In genomic region chr4:140446455-140446854, GRCm38 (mm10) we compare ENCODE assay signal across 29 mouse cellular contexts.
"Had no signal": no experiment of that assay in that cellular context is flagged by ENCODE, and none has a peak within 500 bp of the region (broad histone marks: within the 10 kb centered on the region; RNA-seq: fewer than 3 reads in every experiment).

No protein-coding gene starts in this region.

- DNase-seq: cerebellum, adult 8-10 months; cerebellum, adult 9-10 months; cerebellum, adult 9-11 months; cerebellum, postnatal 10 days; cerebellum, postnatal 14 days; cerebellum, postnatal 25 days; cerebellum, postnatal 36 days; embryo, embryonic 11 days; forebrain, postnatal 0 days; gastrocnemius, adult 2 months; gastrocnemius, postnatal 10 days; gastrocnemius, postnatal 14 days; gastrocnemius, postnatal 25 days; gastrocnemius, postnatal 36 days; heart, adult 11 months; heart, adult 18-20 months; heart, adult 2 months had no signal

- H3K36me3 ChIP-seq: embryonic facial prominence, embryonic 10.5 days; embryonic facial prominence, embryonic 12.5 days; embryonic facial prominence, embryonic 13.5 days; embryonic facial prominence, embryonic 15.5 days; forebrain, embryonic 10.5 days; forebrain, embryonic 12.5 days; forebrain, embryonic 15.5 days; heart, embryonic 10.5 days had no signal

- H3K4me3 ChIP-seq: embryonic facial prominence, embryonic 10.5 days; embryonic facial prominence, embryonic 12.5 days; embryonic facial prominence, embryonic 13.5 days; embryonic facial prominence, embryonic 15.5 days; erythroblast, embryonic 14.5 days; forebrain, embryonic 10.5 days; forebrain, embryonic 12.5 days; forebrain, embryonic 13.5 days; forebrain, embryonic 15.5 days; gastrocnemius, adult 2 months; heart, adult 2 months; heart, embryonic 10.5 days had no signal

- H3K27ac ChIP-seq: embryonic facial prominence, embryonic 10.5 days; embryonic facial prominence, embryonic 12.5 days; embryonic facial prominence, embryonic 13.5 days; embryonic facial prominence, embryonic 15.5 days; forebrain, embryonic 10.5 days; forebrain, embryonic 12.5 days; forebrain, embryonic 13.5 days; forebrain, embryonic 15.5 days; gastrocnemius, adult 2 months; heart, adult 2 months; heart, embryonic 10.5 days had no signal

- H3K9me3 ChIP-seq: embryonic facial prominence, embryonic 10.5 days; embryonic facial prominence, embryonic 12.5 days; embryonic facial prominence, embryonic 13.5 days; embryonic facial prominence, embryonic 15.5 days; forebrain, embryonic 10.5 days; forebrain, embryonic 12.5 days; forebrain, embryonic 13.5 days; forebrain, embryonic 15.5 days; heart, embryonic 10.5 days had no signal

- H3K9ac ChIP-seq: embryonic facial prominence, embryonic 12.5 days; embryonic facial prominence, embryonic 13.5 days; embryonic facial prominence, embryonic 15.5 days; forebrain, embryonic 12.5 days; forebrain, embryonic 13.5 days; forebrain, embryonic 15.5 days; forebrain, postnatal 0 days had no signal

- H3K4me1 ChIP-seq: embryonic facial prominence, embryonic 10.5 days; embryonic facial prominence, embryonic 12.5 days; embryonic facial prominence, embryonic 13.5 days; embryonic facial prominence, embryonic 15.5 days; forebrain, embryonic 10.5 days; forebrain, embryonic 12.5 days; heart, embryonic 10.5 days had no signal

- H3K4me2 ChIP-seq: embryonic facial prominence, embryonic 12.5 days; embryonic facial prominence, embryonic 13.5 days; embryonic facial prominence, embryonic 15.5 days; forebrain, embryonic 12.5 days; forebrain, embryonic 13.5 days; forebrain, embryonic 15.5 days had no signal

- ATAC-seq: forebrain, embryonic 13.5 days; forebrain, embryonic 14.5 days; forebrain, embryonic 15.5 days; forebrain, embryonic 16.5 days; forebrain, postnatal 0 days had no signal

- H3K27me3 ChIP-seq: embryonic facial prominence, embryonic 12.5 days; embryonic facial prominence, embryonic 13.5 days; embryonic facial prominence, embryonic 15.5 days; forebrain, embryonic 12.5 days; forebrain, embryonic 13.5 days; forebrain, embryonic 15.5 days had no signal
